Mouse (Mus musculus): ENCODE data around the gene Gimap9. TPM values are rescaled to one million over a fixed set of nuclear protein-coding genes. Genes with fewer than 3 reads are reported as not detected.
"Not testable (repeated sequence)": the region's sequence is repeated elsewhere in the genome, so short reads cannot be mapped to it uniquely, and the experiment has no call there.

Gimap9 gene
- polyA plus RNA-seq, 1 experiment from 2014 or later = 0.70 TPM

GRCm38 (mm10) chr6:48682271-48682670, 6.3 kb downstream of the Gimap9 start:
- ATAC-seq (ENCODE audit: low read depth) = no peak
- Histone ChIP-seq H3K9me3 (ENCODE audit: control insufficient read depth, low read length) (no peaks in the 10 kb centered on the region), H3K9ac (replicated peaks; ENCODE audit: low read depth, low read length) (no peak overlapping the region), H3K4me1 (ENCODE audit: control insufficient read depth, insufficient read depth, low read length) (no peaks in the 10 kb centered on the region), H3K36me3 (ENCODE audit: control insufficient read depth, insufficient read depth, low read length) (no peaks in the 10 kb centered on the region), H3K4me2 (ENCODE audit: low read depth, low read length) (no peak overlapping the region), H3K27ac (ENCODE audit: low read depth, low read length) (no peak overlapping the region), H3K27me3 (ENCODE audit: control insufficient read depth, insufficient read depth, low read length) (no peaks in the 10 kb centered on the region), H3K4me3 (ENCODE audit: low read depth, low read length) (no peak overlapping the region)
- 89% methylated on average over 4 of the region's 4 CpGs for WGBS

- not testable (repeated sequence) for H3K4me3 ChIP-seq (ENCODE audit: low read depth, low read length); H3K9ac ChIP-seq (replicated peaks; ENCODE audit: low read depth, low read length); H3K27me3 ChIP-seq (ENCODE audit: control insufficient read depth, insufficient read depth, low read length); H3K4me1 ChIP-seq (ENCODE audit: control insufficient read depth, insufficient read depth, low read length); H3K27ac ChIP-seq (ENCODE audit: low read depth, low read length); H3K36me3 ChIP-seq (ENCODE audit: control insufficient read depth, insufficient read depth, low read length); ATAC-seq (ENCODE audit: low read depth); H3K4me2 ChIP-seq (ENCODE audit: low read depth, low read length); H3K9me3 ChIP-seq (ENCODE audit: control insufficient read depth, low read length)
- 98% methylated on average over 3 of the region's 4 CpGs for WGBS
Measured at GRCm38 (mm10) chr6:48683263-48683821, 7.4 kb downstream of the Gimap9 start.

GRCm38 (mm10) chr6:48684319-48684718, 8.4 kb downstream of the Gimap9 start, which contains the start of gene Gimap4:
TSS of gene Gimap4 (plus strand) at chr6:48684549.
- no peaks in the 10 kb centered on the region for H3K9me3 ChIP-seq (ENCODE audit: control insufficient read depth, low read length)
- no peak within 1 kb of the TSS for H3K4me3 ChIP-seq (ENCODE audit: low read depth, low read length)
- H3K4me2 ChIP-seq (ENCODE audit: low read depth, low read length) = no peak within 1 kb of the TSS
- no peak within 1 kb of the TSS for H3K9ac ChIP-seq (replicated peaks; ENCODE audit: low read depth, low read length)
- 80% methylated on average over 5 of the region's 5 CpGs for WGBS
- H3K36me3 ChIP-seq (ENCODE audit: control insufficient read depth, insufficient read depth, low read length) = no peaks in the 10 kb centered on the region
- no peak within 1 kb of the TSS for H3K27ac ChIP-seq (ENCODE audit: low read depth, low read length)
- no peak for ATAC-seq (ENCODE audit: low read depth)
- no peaks in the 10 kb centered on the region for H3K27me3 ChIP-seq (ENCODE audit: control insufficient read depth, insufficient read depth, low read length)
- H3K4me1 ChIP-seq (ENCODE audit: control insufficient read depth, insufficient read depth, low read length) = no peaks in the 10 kb centered on the region

DNA sequence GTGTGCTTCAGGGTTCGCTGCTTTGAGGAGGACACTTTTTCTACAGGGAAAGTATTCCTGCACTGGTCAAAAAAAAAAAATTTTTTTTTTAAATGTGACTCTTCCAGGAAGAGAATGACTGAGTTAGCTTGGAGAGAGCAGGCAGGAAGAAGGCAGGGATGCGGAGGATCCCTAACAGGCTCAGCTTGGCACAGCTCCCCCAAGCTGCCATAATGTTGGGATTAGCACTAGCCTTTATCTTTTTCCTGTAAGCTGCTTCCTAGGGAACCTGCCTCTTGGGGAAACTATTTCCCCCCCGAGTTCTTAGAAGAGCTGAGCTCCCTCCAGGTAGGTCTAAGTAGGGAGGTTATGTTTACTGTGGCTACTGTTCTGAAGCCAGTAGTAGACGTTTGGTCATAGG, 8.9 kb downstream of the Gimap9 start:
- Histone ChIP-seq H3K4me3 (ENCODE audit: low read depth, low read length) (no peak overlapping the region), H3K36me3 (ENCODE audit: control insufficient read depth, insufficient read depth, low read length) (no peaks in the 10 kb centered on the region), H3K9me3 (ENCODE audit: control insufficient read depth, low read length) (no peaks in the 10 kb centered on the region), H3K27ac (ENCODE audit: low read depth, low read length) (no peak overlapping the region), H3K4me1 (ENCODE audit: control insufficient read depth, insufficient read depth, low read length) (no peaks in the 10 kb centered on the region), H3K27me3 (ENCODE audit: control insufficient read depth, insufficient read depth, low read length) (no peaks in the 10 kb centered on the region), H3K9ac (replicated peaks; ENCODE audit: low read depth, low read length) (no peak overlapping the region), H3K4me2 (ENCODE audit: low read depth, low read length) (no peak overlapping the region)
- WGBS = 63% methylated on average over 4 of the region's 4 CpGs
- no peak for ATAC-seq (ENCODE audit: low read depth)

DNA sequence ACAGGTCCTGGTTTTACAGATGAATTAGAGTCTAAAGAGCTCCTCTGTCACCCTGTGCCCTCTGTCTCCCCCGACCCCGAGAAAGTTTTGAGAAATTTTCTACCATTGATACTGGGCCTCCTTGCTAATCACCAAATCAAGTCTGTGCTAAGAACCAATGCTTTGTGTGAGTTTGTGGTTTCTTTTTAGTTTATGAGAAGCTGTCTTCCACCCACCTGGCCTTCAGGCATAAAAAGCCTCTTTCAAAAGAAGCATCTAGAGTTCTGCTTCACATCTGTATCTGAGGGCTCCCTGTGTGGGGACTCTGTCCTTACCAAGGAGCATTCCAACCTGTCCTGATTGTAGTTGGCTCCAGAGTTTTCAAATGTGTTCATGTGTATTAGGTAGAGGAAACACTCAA, 9.3 kb downstream of the Gimap9 start:
- ATAC-seq (ENCODE audit: low read depth) = no peak
- Histone ChIP-seq H3K36me3 (ENCODE audit: control insufficient read depth, insufficient read depth, low read length) (no peaks in the 10 kb centered on the region), H3K4me3 (ENCODE audit: low read depth, low read length) (no peak overlapping the region), H3K9me3 (ENCODE audit: control insufficient read depth, low read length) (no peaks in the 10 kb centered on the region), H3K4me2 (ENCODE audit: low read depth, low read length) (no peak overlapping the region), H3K9ac (replicated peaks; ENCODE audit: low read depth, low read length) (no peak overlapping the region), H3K27me3 (ENCODE audit: control insufficient read depth, insufficient read depth, low read length) (no peaks in the 10 kb centered on the region), H3K4me1 (ENCODE audit: control insufficient read depth, insufficient read depth, low read length) (no peaks in the 10 kb centered on the region), H3K27ac (ENCODE audit: low read depth, low read length) (no peak overlapping the region)
- 89% methylated on average over 2 of the region's 2 CpGs for WGBS

- no peak overlapping the region for H3K4me2 ChIP-seq (ENCODE audit: low read depth, low read length)
- H3K4me3 ChIP-seq (ENCODE audit: low read depth, low read length) = no peak overlapping the region
- 86% methylated on average over 7 of the region's 7 CpGs for WGBS
- H3K4me1 ChIP-seq (ENCODE audit: control insufficient read depth, insufficient read depth, low read length) = no peaks in the 10 kb centered on the region
- no peaks in the 10 kb centered on the region for H3K9me3 ChIP-seq (ENCODE audit: control insufficient read depth, low read length)
- no peaks in the 10 kb centered on the region for H3K27me3 ChIP-seq (ENCODE audit: control insufficient read depth, insufficient read depth, low read length)
- H3K36me3 ChIP-seq (ENCODE audit: control insufficient read depth, insufficient read depth, low read length) = no peaks in the 10 kb centered on the region
- no peak for ATAC-seq (ENCODE audit: low read depth)
- no peak overlapping the region for H3K27ac ChIP-seq (ENCODE audit: low read depth, low read length)
- H3K9ac ChIP-seq (replicated peaks; ENCODE audit: low read depth, low read length) = no peak overlapping the region
Measured at GRCm38 (mm10) chr6:48685694-48686665, 10.1 kb downstream of the Gimap9 start.

- Histone ChIP-seq H3K36me3 (ENCODE audit: control insufficient read depth, insufficient read depth, low read length) (no peaks in the 10 kb centered on the region), H3K4me3 (ENCODE audit: low read depth, low read length) (no peak overlapping the region), H3K27ac (ENCODE audit: low read depth, low read length) (no peak overlapping the region), H3K27me3 (ENCODE audit: control insufficient read depth, insufficient read depth, low read length) (no peaks in the 10 kb centered on the region), H3K4me2 (ENCODE audit: low read depth, low read length) (no peak overlapping the region), H3K9ac (replicated peaks; ENCODE audit: low read depth, low read length) (no peak overlapping the region), H3K4me1 (ENCODE audit: control insufficient read depth, insufficient read depth, low read length) (no peaks in the 10 kb centered on the region), H3K9me3 (ENCODE audit: control insufficient read depth, low read length) (no peaks in the 10 kb centered on the region)
- no peak for ATAC-seq (ENCODE audit: low read depth)
- WGBS = 76% methylated on average over 2 of the region's 2 CpGs
Measured at GRCm38 (mm10) chr6:48687077-48687476, 11.1 kb downstream of the Gimap9 start.

- ATAC-seq (ENCODE audit: low read depth) = no peak
- 98% methylated on average over 2 of the region's 2 CpGs for WGBS
- H3K4me3 ChIP-seq (ENCODE audit: low read depth, low read length) = no peak overlapping the region
- H3K9ac ChIP-seq (replicated peaks; ENCODE audit: low read depth, low read length) = no peak overlapping the region
- H3K27ac ChIP-seq (ENCODE audit: low read depth, low read length) = no peak overlapping the region
- no peaks in the 10 kb centered on the region for H3K36me3 ChIP-seq (ENCODE audit: control insufficient read depth, insufficient read depth, low read length)
- H3K27me3 ChIP-seq (ENCODE audit: control insufficient read depth, insufficient read depth, low read length) = no peaks in the 10 kb centered on the region
- H3K9me3 ChIP-seq (ENCODE audit: control insufficient read depth, low read length) = no peaks in the 10 kb centered on the region
- H3K4me1 ChIP-seq (ENCODE audit: control insufficient read depth, insufficient read depth, low read length) = no peaks in the 10 kb centered on the region
- no peak overlapping the region for H3K4me2 ChIP-seq (ENCODE audit: low read depth, low read length)
Measured at GRCm38 (mm10) chr6:48689320-48689719, 13.4 kb downstream of the Gimap9 start.

DNA sequence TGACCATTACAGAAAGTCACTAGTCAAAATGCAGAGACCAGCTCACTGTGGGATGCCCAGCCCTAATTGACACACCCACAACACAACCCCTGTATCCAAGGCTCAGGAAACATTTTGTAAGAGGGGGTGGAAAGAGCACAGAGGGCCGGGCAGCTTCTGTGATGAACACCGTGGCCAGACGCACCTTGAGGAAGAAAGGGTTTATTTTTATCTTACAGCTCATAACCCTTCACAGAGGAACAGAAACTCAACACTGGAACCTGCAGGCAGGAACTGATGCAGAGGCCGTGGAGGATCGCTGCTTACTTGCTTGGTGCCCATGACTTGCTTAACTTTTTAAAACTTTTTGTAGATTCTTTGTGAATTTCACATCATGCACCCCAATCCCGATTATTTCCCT, 17.0 kb downstream of the Gimap9 start:
- Histone ChIP-seq H3K4me2 (ENCODE audit: low read depth, low read length) (no peak overlapping the region), H3K27me3 (ENCODE audit: control insufficient read depth, insufficient read depth, low read length) (no peaks in the 10 kb centered on the region), H3K36me3 (ENCODE audit: control insufficient read depth, insufficient read depth, low read length) (no peaks in the 10 kb centered on the region), H3K9ac (replicated peaks; ENCODE audit: low read depth, low read length) (no peak overlapping the region), H3K9me3 (ENCODE audit: control insufficient read depth, low read length) (no peaks in the 10 kb centered on the region), H3K27ac (ENCODE audit: low read depth, low read length) (no peak overlapping the region), H3K4me1 (ENCODE audit: control insufficient read depth, insufficient read depth, low read length) (no peaks in the 10 kb centered on the region), H3K4me3 (ENCODE audit: low read depth, low read length) (no peak overlapping the region)
- ATAC-seq (ENCODE audit: low read depth) = no peak
- 90% methylated on average over 6 of the region's 6 CpGs for WGBS

Data from neural tube, embryonic 14.5 days (tissue).